Mouse (Mus musculus): ENCODE results near the gene Sgsh. TPM values are rescaled to one million over a fixed set of nuclear protein-coding genes. Genes with fewer than 3 reads are reported as not detected.

Gene Sgsh
- polyA plus RNA-seq, 1 experiment from 2014 or later = 6.7 TPM

DNA sequence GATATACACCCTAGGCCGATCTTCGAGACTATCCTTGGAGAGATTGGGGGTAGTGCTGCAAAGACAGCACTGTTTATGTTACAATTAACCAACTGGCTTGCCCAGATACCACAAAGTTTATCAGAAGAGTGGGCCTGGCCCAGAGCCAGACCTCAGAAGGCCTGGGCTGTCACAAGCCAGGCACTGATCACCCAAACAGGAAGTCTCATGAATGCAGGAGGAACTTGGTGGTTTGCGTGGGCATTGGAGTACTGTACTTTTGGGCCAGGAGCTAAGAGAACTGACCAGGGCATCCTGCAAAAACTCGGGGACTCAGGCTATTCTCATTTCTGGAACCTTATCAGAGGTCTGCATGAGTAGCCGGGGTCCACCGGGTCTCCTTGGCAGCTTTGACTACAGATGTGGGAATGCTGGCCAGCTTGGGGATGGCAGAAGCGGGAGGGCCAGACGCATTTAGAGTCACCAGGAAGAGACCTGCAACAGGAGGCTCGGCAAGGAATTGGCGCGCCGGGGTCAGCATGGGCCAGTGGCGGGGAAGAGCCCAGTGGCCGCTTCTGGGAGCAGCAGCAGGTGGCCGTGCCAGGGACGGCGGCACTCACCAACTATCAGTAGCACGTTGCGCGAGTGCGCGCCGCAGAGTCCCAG, 416 bp downstream of the Sgsh start:
- Histone ChIP-seq H3K4me2 (ENCODE audit: low read depth) (peak overlapping the region; percentile 89), H3K27ac (ENCODE audit: low read depth, low read length) (no peak overlapping the region), H3K27me3 (ENCODE audit: control insufficient read depth, insufficient read depth, low read length) (no peaks in the 10 kb centered on the region), H3K9ac (ENCODE audit: low read length) (peak overlapping the region; percentile 73), H3K36me3 (ENCODE audit: control insufficient read depth, insufficient read depth, low read length) (no peaks in the 10 kb centered on the region), H3K4me3 (ENCODE audit: low read depth, low read length) (peak overlapping the region; percentile 46), H3K4me1 (ENCODE audit: control insufficient read depth, insufficient read depth, low read length) (peaks cover 10% of the 10 kb centered on the region; the same call in 1 of the 2 replicates), H3K9me3 (ENCODE audit: control insufficient read depth, low read length) (no peaks in the 10 kb centered on the region)
- DNase-seq (ENCODE audit: low spot score) (no peak), ATAC-seq (ENCODE audit: insufficient read depth, low FRiP score, low TSS enrichment) (no peak)
- WGBS = 10% methylated on average over 23 of the region's 23 CpGs

- H3K36me3 ChIP-seq (ENCODE audit: control insufficient read depth, insufficient read depth, low read length) = no peaks in the 10 kb centered on the region
These were observed 1.4 kb downstream of the Sgsh start for GRCm38 (mm10) chr11:119353946-119354345.

GRCm38 (mm10) chr11:119352113-119352512, 3.2 kb downstream of the Sgsh start:
- no peak overlapping the region for H3K4me3 ChIP-seq (ENCODE audit: low read depth, low read length)
- ATAC-seq (ENCODE audit: insufficient read depth, low FRiP score, low TSS enrichment) (no peak), DNase-seq (ENCODE audit: low spot score) (no peak)
- no peaks in the 10 kb centered on the region for H3K36me3 ChIP-seq (ENCODE audit: control insufficient read depth, insufficient read depth, low read length)
- no peaks in the 10 kb centered on the region for H3K9me3 ChIP-seq (ENCODE audit: control insufficient read depth, low read length)
- no peaks in the 10 kb centered on the region for H3K27me3 ChIP-seq (ENCODE audit: control insufficient read depth, insufficient read depth, low read length)
- H3K4me1 ChIP-seq (ENCODE audit: control insufficient read depth, insufficient read depth, low read length) = peaks cover 10% of the 10 kb centered on the region; the same call in 1 of the 2 replicates
- no peak overlapping the region for H3K4me2 ChIP-seq (ENCODE audit: low read depth)
- WGBS = 76% methylated on average over 7 of the region's 7 CpGs
- no peak overlapping the region for H3K9ac ChIP-seq (ENCODE audit: low read length)
- no peak overlapping the region for H3K27ac ChIP-seq (ENCODE audit: low read depth, low read length)

More at GRCm38 (mm10) chr11:119353946-119354345, 1.4 kb downstream of the Sgsh start:
- Histone ChIP-seq H3K27ac (ENCODE audit: low read depth, low read length) (no peak overlapping the region), H3K4me1 (ENCODE audit: control insufficient read depth, insufficient read depth, low read length) (peaks cover 10% of the 10 kb centered on the region; the same call in 1 of the 2 replicates), H3K9ac (ENCODE audit: low read length) (no peak overlapping the region), H3K4me2 (ENCODE audit: low read depth) (no peak overlapping the region), H3K9me3 (ENCODE audit: control insufficient read depth, low read length) (no peaks in the 10 kb centered on the region), H3K4me3 (ENCODE audit: low read depth, low read length) (no peak overlapping the region), H3K27me3 (ENCODE audit: control insufficient read depth, insufficient read depth, low read length) (no peaks in the 10 kb centered on the region)
- WGBS = 85% methylated on average over 4 of the region's 4 CpGs
- DNase-seq (ENCODE audit: low spot score) (no peak), ATAC-seq (ENCODE audit: insufficient read depth, low FRiP score, low TSS enrichment) (no peak)

DNA sequence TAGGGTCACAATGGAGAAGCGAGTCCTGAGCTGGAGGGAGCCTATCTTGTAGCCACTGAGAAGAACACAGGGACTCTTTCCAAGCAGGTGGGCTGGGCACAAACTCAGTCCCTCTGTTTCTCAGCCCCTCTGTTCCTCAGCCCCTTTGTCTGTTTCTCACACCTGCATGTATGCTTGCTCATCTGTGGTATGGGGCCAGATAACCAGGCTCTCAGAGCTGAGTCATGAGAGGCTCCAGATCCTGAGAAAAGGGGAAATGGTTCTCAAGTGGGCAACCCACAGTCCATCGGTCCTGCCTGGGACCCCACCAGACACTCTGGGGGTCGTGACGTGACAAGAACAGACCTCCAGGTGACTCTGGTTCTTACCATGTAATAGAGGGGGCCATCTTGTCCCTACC, 8.2 kb downstream of the Sgsh start:
- DNase-seq (ENCODE audit: low spot score) (no peak), ATAC-seq (ENCODE audit: insufficient read depth, low FRiP score, low TSS enrichment) (no peak)
- no peak overlapping the region for H3K4me3 ChIP-seq (ENCODE audit: low read depth, low read length)
- WGBS = 88% methylated on average over 4 of the region's 4 CpGs
- no peaks in the 10 kb centered on the region for H3K27me3 ChIP-seq (ENCODE audit: control insufficient read depth, insufficient read depth, low read length)
- no peaks in the 10 kb centered on the region for H3K4me1 ChIP-seq (ENCODE audit: control insufficient read depth, insufficient read depth, low read length)
- H3K9me3 ChIP-seq (ENCODE audit: control insufficient read depth, low read length) = no peaks in the 10 kb centered on the region
- H3K27ac ChIP-seq (ENCODE audit: low read depth, low read length) = no peak overlapping the region
- H3K4me2 ChIP-seq (ENCODE audit: low read depth) = no peak overlapping the region
- no peaks in the 10 kb centered on the region for H3K36me3 ChIP-seq (ENCODE audit: control insufficient read depth, insufficient read depth, low read length)
- H3K9ac ChIP-seq (ENCODE audit: low read length) = no peak overlapping the region

- Histone ChIP-seq H3K9me3 (ENCODE audit: control insufficient read depth, low read length) (no peaks in the 10 kb centered on the region), H3K9ac (ENCODE audit: low read length) (no peak overlapping the region), H3K27ac (ENCODE audit: low read depth, low read length) (no peak overlapping the region), H3K27me3 (ENCODE audit: control insufficient read depth, insufficient read depth, low read length) (no peaks in the 10 kb centered on the region), H3K4me3 (ENCODE audit: low read depth, low read length) (no peak overlapping the region), H3K36me3 (ENCODE audit: control insufficient read depth, insufficient read depth, low read length) (no peaks in the 10 kb centered on the region), H3K4me2 (ENCODE audit: low read depth) (no peak overlapping the region), H3K4me1 (ENCODE audit: control insufficient read depth, insufficient read depth, low read length) (no peaks in the 10 kb centered on the region)
- no peak for ATAC-seq (ENCODE audit: insufficient read depth, low FRiP score, low TSS enrichment)
- no peak for DNase-seq (ENCODE audit: low spot score)
- WGBS = 78% methylated on average over 6 of the region's 6 CpGs
These were observed 10.5 kb downstream of the Sgsh start for GRCm38 (mm10) chr11:119344865-119345264.

- DNase-seq (ENCODE audit: low spot score) (no peak), ATAC-seq (ENCODE audit: insufficient read depth, low FRiP score, low TSS enrichment) (no peak)
- Histone ChIP-seq H3K27me3 (ENCODE audit: control insufficient read depth, insufficient read depth, low read length) (no peaks in the 10 kb centered on the region), H3K36me3 (ENCODE audit: control insufficient read depth, insufficient read depth, low read length) (no peaks in the 10 kb centered on the region), H3K4me1 (ENCODE audit: control insufficient read depth, insufficient read depth, low read length) (no peaks in the 10 kb centered on the region), H3K9ac (ENCODE audit: low read length) (no peak overlapping the region), H3K4me3 (ENCODE audit: low read depth, low read length) (no peak overlapping the region), H3K4me2 (ENCODE audit: low read depth) (no peak overlapping the region), H3K27ac (ENCODE audit: low read depth, low read length) (no peak overlapping the region), H3K9me3 (ENCODE audit: control insufficient read depth, low read length) (no peaks in the 10 kb centered on the region)
- WGBS = 86% methylated on average over 8 of the region's 8 CpGs
These were observed 11.2 kb downstream of the Sgsh start for GRCm38 (mm10) chr11:119344178-119344577.

DNA sequence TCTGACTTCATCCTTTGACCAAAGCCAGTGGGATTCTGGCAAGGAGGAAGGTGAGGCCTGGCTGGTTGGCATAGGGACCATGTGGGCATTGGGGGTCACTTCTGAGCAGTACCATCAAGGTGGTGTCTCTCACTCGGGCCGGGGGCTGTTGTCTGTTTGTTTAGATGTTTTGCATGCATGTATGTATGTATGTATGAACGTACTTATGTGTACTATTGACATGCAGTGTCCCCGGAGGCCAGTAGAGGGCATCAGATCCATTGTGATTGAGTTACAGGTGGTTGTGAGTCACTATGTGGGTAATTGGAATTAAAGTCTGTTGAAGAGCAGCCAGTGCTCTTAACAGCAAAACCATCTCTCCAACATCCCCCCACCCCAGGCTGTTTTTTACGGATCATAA, 15.7 kb downstream of the Sgsh start:
- no peaks in the 10 kb centered on the region for H3K36me3 ChIP-seq (ENCODE audit: control insufficient read depth, insufficient read depth, low read length)
- H3K27ac ChIP-seq (ENCODE audit: low read depth, low read length) = no peak overlapping the region
- ATAC-seq (ENCODE audit: insufficient read depth, low FRiP score, low TSS enrichment) (no peak), DNase-seq (ENCODE audit: low spot score) (peak; percentile 81)
- H3K4me3 ChIP-seq (ENCODE audit: low read depth, low read length) = no peak overlapping the region
- H3K27me3 ChIP-seq (ENCODE audit: control insufficient read depth, insufficient read depth, low read length) = no peaks in the 10 kb centered on the region
- no peaks in the 10 kb centered on the region for H3K4me1 ChIP-seq (ENCODE audit: control insufficient read depth, insufficient read depth, low read length)
- H3K4me2 ChIP-seq (ENCODE audit: low read depth) = no peak overlapping the region
- WGBS = 4% methylated on average over 5 of the region's 5 CpGs
- H3K9me3 ChIP-seq (ENCODE audit: control insufficient read depth, low read length) = no peaks in the 10 kb centered on the region
- no peak overlapping the region for H3K9ac ChIP-seq (ENCODE audit: low read length)

- 53% methylated on average over 5 of the region's 5 CpGs for WGBS
- H3K4me1 ChIP-seq (ENCODE audit: control insufficient read depth, insufficient read depth, low read length) = no peaks in the 10 kb centered on the region
- ATAC-seq (ENCODE audit: insufficient read depth, low FRiP score, low TSS enrichment) = no peak
These were observed 16.2 kb downstream of the Sgsh start for GRCm38 (mm10) chr11:119339179-119339578.

GRCm38 (mm10) chr11:119338271-119339059, 16.9 kb downstream of the Sgsh start:
- Histone ChIP-seq H3K27ac (ENCODE audit: low read depth, low read length) (no peak overlapping the region), H3K4me3 (ENCODE audit: low read depth, low read length) (no peak overlapping the region), H3K9me3 (ENCODE audit: control insufficient read depth, low read length) (no peaks in the 10 kb centered on the region), H3K4me1 (ENCODE audit: control insufficient read depth, insufficient read depth, low read length) (no peaks in the 10 kb centered on the region), H3K9ac (ENCODE audit: low read length) (no peak overlapping the region), H3K36me3 (ENCODE audit: control insufficient read depth, insufficient read depth, low read length) (no peaks in the 10 kb centered on the region), H3K4me2 (ENCODE audit: low read depth) (no peak overlapping the region), H3K27me3 (ENCODE audit: control insufficient read depth, insufficient read depth, low read length) (no peaks in the 10 kb centered on the region)
- ATAC-seq (ENCODE audit: insufficient read depth, low FRiP score, low TSS enrichment) (no peak), DNase-seq (ENCODE audit: low spot score) (no peak)
- WGBS = 82% methylated on average over 10 of the region's 10 CpGs

More at GRCm38 (mm10) chr11:119339179-119339578, 16.2 kb downstream of the Sgsh start:
- H3K4me3 ChIP-seq (ENCODE audit: low read depth, low read length) = no peak overlapping the region
- no peak overlapping the region for H3K27ac ChIP-seq (ENCODE audit: low read depth, low read length)
- H3K9ac ChIP-seq (ENCODE audit: low read length) = no peak overlapping the region
- no peak for DNase-seq (ENCODE audit: low spot score)
- H3K9me3 ChIP-seq (ENCODE audit: control insufficient read depth, low read length) = no peaks in the 10 kb centered on the region
- no peak overlapping the region for H3K4me2 ChIP-seq (ENCODE audit: low read depth)
- no peaks in the 10 kb centered on the region for H3K36me3 ChIP-seq (ENCODE audit: control insufficient read depth, insufficient read depth, low read length)
- no peaks in the 10 kb centered on the region for H3K27me3 ChIP-seq (ENCODE audit: control insufficient read depth, insufficient read depth, low read length)

All from neural tube, embryonic 11.5 days (tissue).